Mouse (Mus musculus) lung, adult 2 months (tissue): ENCODE data around the gene Itfg2.

ENCODE experiments used
- CTCF ChIP-seq: fragments of 200-500 bp; IDR thresholded peaks from 2 replicates; pipeline ENCODE4 v1.5.1; 2011; ENCODE audit warnings: mild to moderate bottlenecking, low read length, control low read depth; ENCODE audit not compliant: insufficient read depth
- POLR2A ChIP-seq: fragments of 200-500 bp; IDR thresholded peaks from 2 replicates; pipeline ENCODE4 v1.6.1; 2011; ENCODE audit warnings: low read depth, mild to moderate bottlenecking, control low read depth, low read length, borderline replicate concordance; ENCODE audit errors: extremely low read depth

DNA sequence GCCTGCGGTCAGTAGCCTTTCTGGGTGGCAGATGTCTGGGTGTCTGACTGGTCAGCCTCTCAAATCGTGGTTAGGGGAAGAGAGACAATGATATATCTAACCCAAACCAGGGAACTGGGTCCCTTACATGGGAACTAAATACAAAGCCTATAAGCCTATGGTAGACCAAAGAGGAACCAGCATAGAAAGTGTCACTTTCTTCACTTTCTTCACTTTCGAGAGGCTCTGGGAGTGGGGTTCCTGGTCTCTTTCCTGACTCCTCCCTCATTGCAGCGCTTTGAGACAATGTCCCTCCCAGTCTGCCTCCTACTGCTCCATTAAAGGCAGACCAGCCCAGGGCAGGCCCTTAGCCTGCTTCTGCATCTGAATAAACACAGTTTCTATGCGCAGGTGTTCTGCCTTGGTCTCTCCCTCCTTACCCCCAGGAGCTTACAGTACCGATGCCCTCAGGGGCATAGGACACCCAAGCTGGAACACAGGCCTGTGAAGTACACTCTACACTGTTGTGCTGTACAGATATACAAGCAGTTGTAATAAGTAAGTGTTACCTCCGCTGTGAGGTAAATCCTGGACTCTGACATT, 16.1 kb downstream of the Itfg2 start:
- TF ChIP-seq POLR2A: no peak
- no peak for TF ChIP-seq CTCF
